Mouse (Mus musculus): ENCODE measurements around the gene Gpr146.
A peak's percentile ranks its signal among the peaks of the same experiment; 100 is the strongest.

DNA sequence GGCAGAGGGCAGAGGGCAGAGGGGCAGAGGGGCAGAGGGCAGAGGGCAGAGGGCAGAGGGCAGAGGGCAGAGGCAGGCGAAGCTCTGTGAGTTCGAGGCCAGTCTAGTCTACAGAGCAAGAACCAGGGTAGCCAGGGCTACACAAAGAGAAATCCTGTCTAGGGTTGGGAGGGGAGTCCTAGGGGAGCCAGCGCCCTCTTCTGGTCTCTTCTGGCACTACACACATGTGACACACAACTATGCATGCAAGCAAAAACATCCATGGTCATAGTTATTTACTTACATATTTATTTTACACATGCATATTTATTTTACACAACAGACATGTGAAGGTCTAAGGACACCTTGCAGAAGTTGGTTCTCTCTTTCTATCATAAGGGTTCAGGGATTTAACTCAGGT is 40.0 kb downstream of the Gpr146 start:
- TF ChIP-seq EP300 (IDR thresholded peaks at IDR 0.05), result no peak
- peak; percentile 45 for TF ChIP-seq CTCF (IDR thresholded peaks at IDR 0.05)

All from lung, postnatal 0 days (tissue).